Mouse (Mus musculus) liver, embryonic 12.5 days (tissue): ENCODE results near the gene Spns3. TPM values are rescaled to one million over a fixed set of nuclear protein-coding genes. Genes with fewer than 3 reads are reported as not detected.

Source experiments
- ATAC-seq: fragments of 200-750 bp; cut with Nextera tagmentation; 2 replicates; pipeline ENCODE4 v1.8.0; 2017; ENCODE audit warnings: moderate number of reproducible peaks, mild to moderate bottlenecking, moderate library complexity
- H3K27ac ChIP-seq: fragments of 300-500 bp; sonication (generic); 2 replicates; pipeline ENCODE4 v1.5.1; 2016; ENCODE audit warnings: mild to moderate bottlenecking
- H3K27me3 ChIP-seq: fragments of 300-500 bp; sonication (generic); replicated peaks from 2 replicates; pipeline ENCODE4 v1.6.1; 2016; ENCODE audit warnings: mild to moderate bottlenecking, moderate library complexity
- H3K36me3 ChIP-seq: fragments of 300-500 bp; sonication (generic); 2 replicates; pipeline ENCODE4 v1.6.1; 2016; ENCODE audit warnings: mild to moderate bottlenecking, moderate library complexity
- H3K4me1 ChIP-seq: fragments of 300-500 bp; sonication (generic); 2 replicates; pipeline ENCODE4 v1.6.1; 2016
- H3K4me2 ChIP-seq: fragments of 300-500 bp; sonication (generic); 2 replicates; pipeline ENCODE4 v1.6.1; 2016; ENCODE audit warnings: mild to moderate bottlenecking, moderate library complexity
- H3K4me3 ChIP-seq: fragments of 300-500 bp; sonication (generic); 2 replicates; pipeline ENCODE4 v1.5.1; 2016; ENCODE audit warnings: mild to moderate bottlenecking, moderate library complexity
- H3K9ac ChIP-seq: fragments of 300-500 bp; sonication (generic); 2 replicates; pipeline ENCODE4 v1.6.1; 2016; ENCODE audit warnings: mild to moderate bottlenecking, moderate library complexity
- H3K9me3 ChIP-seq: fragments of 300-500 bp; sonication (generic); replicated peaks from 2 replicates; pipeline ENCODE4 v1.6.1; 2016; ENCODE audit warnings: mild to moderate bottlenecking, moderate library complexity
- WGBS: fragments of 180-500 bp; shearing (Covaris S2); methylation state at CpG from one replicate; pipeline ENCODE4 v1.1.7; 2016; ENCODE audit not compliant: insufficient replicate concordance; 5-methylcytosine and 5-hydroxymethylcytosine counted together
- polyA plus RNA-seq: library from polyadenylated mRNA; unstranded; fragments of >200 nt; fragmentation: Nextera tagmentation; extraction: Ambion mirVana; gene quantifications from 2 replicates; pipeline ENCODE4 v1.2.1, GENCODE M21; 2016

Gene Spns3
- polyA plus RNA-seq, 1 experiment from 2014 or later: 1.8 TPM

DNA sequence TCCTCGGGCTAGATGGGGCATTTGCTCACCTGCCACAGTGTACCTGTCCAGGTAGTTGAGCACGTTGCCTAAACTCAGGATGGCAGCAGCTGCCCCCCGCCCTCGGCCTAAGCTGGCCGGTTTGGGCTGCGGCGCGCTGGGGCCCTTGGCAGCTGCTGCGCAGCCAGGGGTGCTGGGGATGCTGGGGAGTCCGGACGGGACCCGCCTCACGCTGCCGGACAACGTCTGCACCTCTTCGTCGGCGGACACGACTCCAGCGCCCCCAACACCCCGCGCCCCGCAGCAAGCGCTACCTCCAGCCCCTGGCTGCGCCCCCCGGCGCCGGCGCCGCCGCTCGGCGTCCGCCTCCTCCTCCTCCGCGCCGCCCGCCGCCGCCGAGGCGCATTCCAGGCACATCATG, 60.9 kb downstream of the Spns3 start:
- H3K9ac ChIP-seq: peak overlapping the region; percentile 66
- no peak for ATAC-seq
- 1% methylated on average over 20 of the region's 42 CpGs for WGBS
- H3K9me3 ChIP-seq: no peaks in the 10 kb centered on the region
- peaks cover 25% of the 10 kb centered on the region for H3K27me3 ChIP-seq
- H3K4me2 ChIP-seq: peak overlapping the region; percentile 96
- H3K4me3 ChIP-seq: peak overlapping the region; percentile 70
- no peaks in the 10 kb centered on the region for H3K36me3 ChIP-seq
- peaks cover 61% of the 10 kb centered on the region for H3K4me1 ChIP-seq
- peak overlapping the region; percentile 64; the same call in 1 of the 2 replicates for H3K27ac ChIP-seq

DNA sequence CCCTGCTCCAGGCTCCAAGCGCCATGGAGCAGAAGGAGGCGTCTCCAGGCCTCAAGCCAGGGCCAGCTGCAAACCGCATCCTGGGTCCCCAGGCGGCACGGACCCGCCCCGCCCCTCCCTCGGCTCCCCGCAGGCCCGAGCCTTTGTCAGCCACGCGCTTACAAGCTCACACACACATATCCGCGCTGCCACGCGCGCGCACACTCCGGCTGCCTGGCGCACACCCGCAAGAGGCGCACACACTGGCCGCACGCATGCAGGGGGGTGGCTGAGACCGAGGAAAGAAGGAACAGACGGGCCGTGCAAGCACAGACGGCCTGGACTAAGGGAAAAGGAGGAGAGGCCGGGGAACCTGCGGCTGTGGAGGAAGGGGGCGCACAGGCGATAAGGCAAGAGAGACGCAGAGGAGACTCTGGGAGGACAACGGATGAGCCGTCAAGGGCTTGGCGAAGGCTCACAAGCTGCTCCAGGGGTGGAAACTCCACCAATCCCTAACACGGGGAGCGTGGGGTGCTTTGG, 61.5 kb downstream of the Spns3 start:
- peak overlapping the region; percentile 70 for H3K4me3 ChIP-seq
- H3K36me3 ChIP-seq: no peaks in the 10 kb centered on the region
- peaks cover 25% of the 10 kb centered on the region for H3K27me3 ChIP-seq
- H3K9ac ChIP-seq: peak overlapping the region; percentile 66
- WGBS: under 1% methylated on average over 38 of the region's 38 CpGs
- H3K4me1 ChIP-seq: peaks cover 66% of the 10 kb centered on the region
- H3K9me3 ChIP-seq: no peaks in the 10 kb centered on the region
- H3K4me2 ChIP-seq: peak overlapping the region; percentile 96
- H3K27ac ChIP-seq: peak overlapping the region; percentile 64; the same call in 1 of the 2 replicates
- peak; percentile 26; the same call in 1 of the 2 replicates for ATAC-seq

DNA sequence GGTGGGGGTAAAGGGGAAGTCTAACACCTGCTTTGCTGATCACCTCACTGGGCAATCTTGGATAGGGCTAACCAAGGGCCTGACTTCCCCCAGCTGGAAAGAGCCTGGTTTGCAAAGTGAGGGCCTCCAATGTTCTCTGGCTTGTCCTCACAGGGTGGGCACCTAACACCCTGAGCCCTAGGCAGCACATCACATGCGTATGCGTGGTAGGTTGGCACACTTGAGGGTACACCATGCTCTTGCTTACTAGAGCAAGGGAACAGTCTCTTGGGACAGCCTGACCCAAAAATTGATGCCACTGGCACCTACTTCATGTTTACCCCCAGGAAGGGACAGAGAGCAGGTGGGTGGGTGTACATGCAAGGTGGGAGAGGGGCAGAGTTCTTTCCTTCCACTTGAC, 62.6 kb downstream of the Spns3 start:
- H3K9me3 ChIP-seq: no peaks in the 10 kb centered on the region
- H3K9ac ChIP-seq: peak overlapping the region; percentile 44
- peak overlapping the region; percentile 64 for H3K27ac ChIP-seq
- peak overlapping the region; percentile 70 for H3K4me3 ChIP-seq
- peaks cover 77% of the 10 kb centered on the region for H3K4me1 ChIP-seq
- ATAC-seq: no peak
- 43% methylated on average over 2 of the region's 2 CpGs for WGBS
- H3K27me3 ChIP-seq: peaks cover 25% of the 10 kb centered on the region
- no peaks in the 10 kb centered on the region for H3K36me3 ChIP-seq
- peak overlapping the region; percentile 96 for H3K4me2 ChIP-seq

DNA sequence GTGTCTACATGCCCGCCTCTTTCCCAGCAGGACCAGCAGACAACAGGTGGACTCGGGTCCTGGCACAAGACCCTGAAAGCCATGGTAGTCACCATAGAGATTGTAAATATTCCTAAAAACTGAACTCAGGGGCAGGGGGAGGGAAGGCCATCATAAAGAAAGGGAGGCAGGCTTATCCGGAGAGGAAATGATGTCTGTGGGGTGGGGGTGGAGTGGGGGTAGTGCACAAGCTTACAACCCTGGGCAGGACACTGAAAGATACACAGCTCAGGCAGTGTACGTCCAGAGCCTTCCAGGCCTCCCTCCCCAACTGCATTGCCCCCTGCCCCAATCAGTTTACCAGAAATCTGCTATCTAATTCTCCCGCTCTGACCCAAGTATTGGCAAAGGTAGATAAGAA, 63.1 kb downstream of the Spns3 start:
- H3K27ac ChIP-seq: peak overlapping the region; percentile 46; the same call in 1 of the 2 replicates

DNA sequence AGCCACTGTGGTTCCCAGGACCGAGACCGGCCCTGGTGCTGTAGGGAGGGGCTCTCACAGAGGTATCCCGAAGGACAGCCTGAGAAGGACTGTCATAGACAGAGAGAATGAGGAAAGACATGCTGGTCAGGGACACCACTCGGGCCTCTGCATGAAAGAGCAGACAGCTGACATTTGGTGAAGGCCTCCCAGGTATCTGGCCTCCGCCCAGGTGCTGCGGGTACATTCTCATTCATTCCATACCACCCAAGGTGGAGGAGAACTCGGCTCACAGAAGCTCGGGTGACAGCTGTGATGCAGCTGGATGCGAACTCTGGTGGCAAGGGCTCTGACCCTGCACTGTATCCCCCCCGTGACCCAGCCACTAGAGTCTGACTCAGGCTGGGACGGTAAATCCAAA, 64.3 kb downstream of the Spns3 start:
- Histone ChIP-seq H3K4me2 (peak overlapping the region; percentile 96), H3K4me3 (no peak overlapping the region), H3K36me3 (no peaks in the 10 kb centered on the region), H3K4me1 (peaks cover 94% of the 10 kb centered on the region), H3K27me3 (peaks cover 25% of the 10 kb centered on the region), H3K9ac (no peak overlapping the region), H3K27ac (peak overlapping the region; percentile 23; the same call in 1 of the 2 replicates), H3K9me3 (no peaks in the 10 kb centered on the region)
- no peak for ATAC-seq
- WGBS: 47% methylated on average over 11 of the region's 11 CpGs

More for the DNA sequence above, 63.1 kb downstream of the Spns3 start:
- H3K36me3 ChIP-seq: no peaks in the 10 kb centered on the region
- WGBS: 20% methylated on average over 5 of the region's 5 CpGs
- peaks cover 25% of the 10 kb centered on the region for H3K27me3 ChIP-seq
- H3K4me2 ChIP-seq: peak overlapping the region; percentile 96
- H3K4me3 ChIP-seq: peak overlapping the region; percentile 70
- no peaks in the 10 kb centered on the region for H3K9me3 ChIP-seq
- no peak for ATAC-seq
- peaks cover 82% of the 10 kb centered on the region for H3K4me1 ChIP-seq
- peak overlapping the region; percentile 32; the same call in 1 of the 2 replicates for H3K9ac ChIP-seq

DNA sequence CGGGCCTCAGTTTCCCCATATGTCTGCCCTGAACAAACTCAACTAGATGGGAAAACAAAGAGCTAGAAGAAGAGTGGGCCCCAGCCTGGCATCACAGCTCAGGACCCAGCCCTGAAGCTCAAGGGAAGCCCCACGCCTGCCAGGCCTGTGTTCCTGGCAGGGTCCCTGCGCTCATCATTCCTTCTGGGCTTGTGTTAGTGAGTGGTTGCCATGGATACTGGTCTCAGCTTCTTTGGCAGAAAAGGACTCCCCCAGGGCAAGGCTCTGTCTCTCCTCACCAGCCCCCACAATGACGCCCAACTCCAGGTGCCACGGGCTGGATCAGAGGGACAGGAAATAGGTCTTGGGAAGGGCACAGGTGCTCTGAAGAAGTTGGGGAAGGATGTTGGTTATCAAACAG, 65.1 kb downstream of the Spns3 start:
- Histone ChIP-seq H3K4me3 (no peak overlapping the region), H3K9me3 (no peaks in the 10 kb centered on the region), H3K9ac (no peak overlapping the region), H3K27ac (peak overlapping the region; percentile 54; the same call in 1 of the 2 replicates), H3K4me1 (peaks cover 99% of the 10 kb centered on the region), H3K36me3 (no peaks in the 10 kb centered on the region), H3K4me2 (0 out of 2 replicates have a peak overlapping the region, but pooled peaks have one; percentile 5), H3K27me3 (peaks cover 21% of the 10 kb centered on the region)
- 32% methylated on average over 5 of the region's 5 CpGs for WGBS
- no peak for ATAC-seq

DNA sequence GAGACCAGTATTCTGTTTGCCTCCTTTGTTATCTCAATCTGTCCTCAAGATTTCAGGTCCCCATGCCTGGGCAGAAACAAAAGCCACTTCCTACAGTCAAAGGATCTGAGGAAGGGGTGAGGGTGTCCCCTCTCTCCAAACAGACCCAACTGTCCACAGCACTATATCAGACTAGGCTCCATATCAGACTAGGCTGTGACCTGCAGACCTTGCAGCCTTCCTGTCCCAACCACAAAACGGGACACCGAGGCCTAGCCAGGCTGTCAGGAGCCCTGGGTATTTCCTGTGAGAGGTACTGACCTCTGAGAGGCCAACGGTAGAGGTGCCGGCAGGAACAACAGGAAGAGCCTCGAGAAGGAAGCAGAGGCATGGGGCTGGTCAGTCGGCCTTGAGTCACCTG, 65.8 kb downstream of the Spns3 start:
- ATAC-seq: no peak
- Histone ChIP-seq H3K9me3 (no peaks in the 10 kb centered on the region), H3K27me3 (peaks cover 17% of the 10 kb centered on the region), H3K9ac (no peak overlapping the region), H3K4me1 (peaks cover 99% of the 10 kb centered on the region), H3K4me2 (no peak overlapping the region; the same call in 1 of the 2 replicates), H3K4me3 (no peak overlapping the region), H3K27ac (peak overlapping the region; percentile 54; the same call in 1 of the 2 replicates), H3K36me3 (no peaks in the 10 kb centered on the region)
- WGBS: 11% methylated on average over 6 of the region's 6 CpGs

DNA sequence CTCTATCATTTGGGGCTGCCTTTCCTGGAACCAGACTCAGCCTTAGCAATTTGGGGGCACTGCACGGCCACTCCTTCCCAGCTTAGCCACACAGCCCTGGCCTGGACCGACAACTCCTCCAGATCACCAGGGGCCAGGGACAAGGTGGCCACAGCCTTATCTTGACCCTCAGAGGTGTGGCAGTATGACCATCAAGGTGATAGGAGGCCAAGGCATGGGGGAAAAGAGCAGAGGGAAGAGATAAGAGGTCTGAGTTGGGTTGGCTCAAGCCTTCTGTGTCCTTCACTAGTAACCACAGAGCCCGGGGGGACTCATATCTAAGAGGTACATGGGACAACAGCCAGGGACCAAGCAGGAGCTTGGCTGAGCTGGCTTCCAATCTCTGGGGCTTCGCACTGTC, 68.4 kb downstream of the Spns3 start:
- H3K4me1 ChIP-seq: peaks cover 99% of the 10 kb centered on the region
- no peak overlapping the region for H3K4me3 ChIP-seq
- peak overlapping the region; percentile 33; the same call in 1 of the 2 replicates for H3K9ac ChIP-seq
- H3K4me2 ChIP-seq: peak overlapping the region; percentile 43
- ATAC-seq: peak; percentile 84
- no peaks in the 10 kb centered on the region for H3K9me3 ChIP-seq
- H3K27ac ChIP-seq: peak overlapping the region; percentile 78
- H3K27me3 ChIP-seq: no peaks in the 10 kb centered on the region
- H3K36me3 ChIP-seq: no peaks in the 10 kb centered on the region
- 20% methylated on average over 4 of the region's 4 CpGs for WGBS

DNA sequence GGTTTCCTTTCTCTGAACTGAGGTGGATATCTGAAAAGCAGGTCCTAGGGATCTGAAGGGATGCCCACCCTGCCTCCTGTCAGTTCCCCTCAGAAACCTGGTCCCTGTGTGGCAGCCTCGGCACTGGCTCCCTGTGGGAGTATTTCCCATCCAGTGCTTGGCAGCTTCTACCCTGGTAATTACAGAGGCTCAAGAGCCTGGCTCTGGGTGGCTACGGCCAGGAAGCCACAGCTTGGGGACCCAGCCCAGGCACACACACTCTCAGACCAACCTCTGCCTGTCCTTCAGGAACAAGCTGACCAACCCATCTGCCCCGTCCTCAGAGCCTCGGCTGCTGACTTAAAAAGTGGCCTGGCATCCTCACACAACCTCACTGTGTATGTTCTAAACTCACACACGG, 69.0 kb downstream of the Spns3 start:
- Histone ChIP-seq H3K27ac (peak overlapping the region; percentile 78), H3K9ac (0 out of 2 replicates have a peak overlapping the region, but pooled peaks have one; percentile 9), H3K4me2 (peak overlapping the region; percentile 43), H3K36me3 (no peaks in the 10 kb centered on the region), H3K4me1 (peaks cover 99% of the 10 kb centered on the region), H3K27me3 (no peaks in the 10 kb centered on the region), H3K9me3 (no peaks in the 10 kb centered on the region), H3K4me3 (no peak overlapping the region)
- no peak for ATAC-seq
- WGBS: 30% methylated on average over 5 of the region's 5 CpGs

DNA sequence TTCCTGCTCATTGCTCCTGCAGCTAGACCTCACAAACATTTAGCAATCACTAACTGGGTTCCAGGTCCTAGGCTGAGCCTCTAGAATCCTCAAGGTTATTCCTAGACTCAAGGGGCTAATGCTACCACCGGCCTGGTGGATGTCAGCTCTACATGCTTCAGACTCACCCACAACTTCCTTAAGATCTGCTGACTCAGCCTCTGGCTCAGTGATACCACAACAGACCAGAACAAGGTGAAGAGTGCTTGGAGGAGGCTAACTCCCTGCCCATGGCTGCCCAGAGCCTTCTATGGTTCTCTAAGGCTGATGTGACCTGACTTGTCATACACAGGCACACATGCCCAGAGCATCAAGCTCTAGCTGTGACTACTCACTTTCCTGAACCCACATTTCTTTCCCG, 70.8 kb downstream of the Spns3 start:
- peaks cover 99% of the 10 kb centered on the region for H3K4me1 ChIP-seq
- no peak overlapping the region for H3K4me2 ChIP-seq
- ATAC-seq: no peak
- H3K27ac ChIP-seq: peak overlapping the region; percentile 78
- WGBS: 26% methylated on average over 2 of the region's 2 CpGs
- no peaks in the 10 kb centered on the region for H3K27me3 ChIP-seq
- no peaks in the 10 kb centered on the region for H3K9me3 ChIP-seq
- no peak overlapping the region for H3K9ac ChIP-seq
- H3K4me3 ChIP-seq: no peak overlapping the region
- H3K36me3 ChIP-seq: peaks cover 2% of the 10 kb centered on the region; the same call in 1 of the 2 replicates

DNA sequence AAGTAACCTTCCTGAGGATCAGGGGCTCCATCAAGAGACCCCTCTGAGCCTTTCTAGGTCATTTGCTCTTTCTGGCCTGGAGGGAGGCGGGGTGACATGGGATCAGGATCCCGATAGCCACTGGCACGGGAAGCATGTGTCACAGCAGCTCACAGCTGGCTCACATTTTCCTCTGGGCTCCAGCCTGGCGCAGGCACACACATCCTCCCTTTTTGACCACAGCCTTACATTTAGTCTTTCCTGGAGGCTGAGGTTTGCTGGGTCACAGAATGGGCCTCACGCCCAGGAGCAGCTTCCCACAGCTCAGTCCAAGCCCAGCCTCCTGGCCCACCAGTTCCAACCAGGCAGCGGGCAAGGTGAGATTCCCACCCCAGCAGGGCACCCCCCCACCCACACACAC, 72.1 kb downstream of the Spns3 start:
- H3K4me3 ChIP-seq: no peak overlapping the region
- ATAC-seq: no peak
- no peaks in the 10 kb centered on the region for H3K27me3 ChIP-seq
- peaks cover 13% of the 10 kb centered on the region for H3K36me3 ChIP-seq
- no peaks in the 10 kb centered on the region for H3K9me3 ChIP-seq
- peaks cover 100% of the 10 kb centered on the region for H3K4me1 ChIP-seq
- WGBS: 57% methylated on average over 6 of the region's 6 CpGs
- no peak overlapping the region for H3K9ac ChIP-seq
- 0 out of 2 replicates have a peak overlapping the region, but pooled peaks have one; percentile 25 for H3K27ac ChIP-seq
- no peak overlapping the region for H3K4me2 ChIP-seq

DNA sequence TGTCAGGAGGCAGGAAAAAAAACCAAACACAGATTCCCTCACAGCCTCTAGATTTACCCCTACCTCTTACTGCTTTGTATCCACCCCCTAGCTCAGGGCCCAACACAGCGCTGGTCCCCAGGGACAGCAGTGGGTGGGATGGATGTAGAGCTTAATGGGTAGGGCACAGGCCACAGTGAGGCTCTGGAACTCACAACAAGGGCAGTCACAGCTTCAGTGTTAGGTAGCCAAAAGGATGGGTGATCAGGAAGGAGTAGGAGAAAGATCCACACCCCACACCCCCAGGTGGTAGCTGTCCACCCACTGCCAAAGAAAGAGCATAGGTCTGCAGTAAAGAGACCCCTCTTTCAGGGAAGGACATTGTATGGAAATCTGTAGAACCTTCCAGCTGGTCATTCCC, 72.7 kb downstream of the Spns3 start:
- Histone ChIP-seq H3K27ac (no peak overlapping the region; the same call in 1 of the 2 replicates), H3K4me2 (no peak overlapping the region), H3K4me3 (no peak overlapping the region), H3K4me1 (peaks cover 97% of the 10 kb centered on the region), H3K9me3 (no peaks in the 10 kb centered on the region), H3K27me3 (no peaks in the 10 kb centered on the region), H3K9ac (no peak overlapping the region), H3K36me3 (peaks cover 15% of the 10 kb centered on the region)
- no peak for ATAC-seq
- 79% methylated on average over 1 of the region's 1 CpGs for WGBS
